Mouse (Mus musculus) stomach, embryonic 16.5 days (tissue): ENCODE measurements at regions not wholly inside any gene's neighbourhood (a gene's known extent, or its start where the extent isn't known, plus 50 kb on each side); places are given as distances from the start of the nearest gene placed in this dataset.

ENCODE experiments used
- ATAC-seq: fragments of 200-750 bp; cut with Nextera tagmentation; 2 replicates; pipeline ENCODE4 v1.8.0; 2017; ENCODE audit warnings: moderate number of reproducible peaks, moderate TSS enrichment; ENCODE audit not compliant: insufficient read depth, low FRiP score
- H3K27ac ChIP-seq: fragments of 300-500 bp; sonication (generic); 2 replicates; pipeline ENCODE4 v1.5.1; 2014; ENCODE audit warnings: low read length
- H3K27me3 ChIP-seq: fragments of 300-500 bp; sonication (generic); 2 replicates; pipeline ENCODE4 v1.6.1; 2014; ENCODE audit warnings: low read length, control low read depth, mixed read lengths; ENCODE audit not compliant: control insufficient read depth, insufficient read depth
- H3K36me3 ChIP-seq: fragments of 300-500 bp; sonication (generic); 2 replicates; pipeline ENCODE4 v1.6.1; 2014; ENCODE audit warnings: low read length; ENCODE audit not compliant: control insufficient read depth, insufficient read depth
- H3K4me1 ChIP-seq: fragments of 300-500 bp; sonication (generic); 2 replicates; pipeline ENCODE4 v1.6.1; 2014; ENCODE audit warnings: low read length, control low read depth, mixed read lengths; ENCODE audit not compliant: control insufficient read depth, insufficient read depth
- H3K4me2 ChIP-seq: fragments of 300-500 bp; sonication (generic); 2 replicates; pipeline ENCODE4 v1.6.1; 2014; ENCODE audit warnings: low read depth, low read length, mixed read lengths
- H3K4me3 ChIP-seq: fragments of 300-500 bp; sonication (generic); replicated peaks from 2 replicates; pipeline ENCODE4 v1.5.1; 2014; ENCODE audit warnings: mild to moderate bottlenecking, low read length
- H3K9ac ChIP-seq: fragments of 300-500 bp; sonication (generic); 2 replicates; pipeline ENCODE4 v1.6.1; 2014; ENCODE audit warnings: low read length
- H3K9me3 ChIP-seq: fragments of 300-500 bp; sonication (generic); replicated peaks from 2 replicates; pipeline ENCODE4 v1.6.1; 2016; ENCODE audit warnings: low read length, control low read depth; ENCODE audit not compliant: control insufficient read depth
- WGBS: fragments of 180-500 bp; shearing (Covaris S2); extraction: QIAGEN DNeasy Blood & Tissue Kit; methylation state at CpG from one replicate; pipeline ENCODE4 v1.1.7; 2014; 5-methylcytosine and 5-hydroxymethylcytosine counted together

DNA sequence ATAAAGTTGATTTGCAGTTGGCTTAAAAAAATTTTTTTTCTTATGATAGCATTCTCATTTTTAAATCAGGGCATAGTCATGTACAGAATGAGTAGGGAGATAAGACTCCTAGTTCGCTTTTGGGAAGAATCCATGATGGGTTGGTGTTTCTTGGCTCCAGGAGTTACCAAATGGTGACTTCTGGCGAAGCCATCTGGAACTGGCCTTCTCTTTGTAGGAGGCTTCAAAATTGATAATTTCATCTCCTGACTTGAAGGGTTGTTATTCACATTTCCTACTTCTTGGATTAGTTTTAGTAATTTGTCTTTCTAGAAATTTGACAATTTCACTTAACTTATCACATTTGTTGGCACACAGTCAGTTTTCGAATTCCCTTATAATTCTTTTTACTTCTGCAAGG, 218.5 kb upstream of the Gjb5 start:
- ATAC-seq: no peak
- 0 out of 2 replicates have a peak, but pooled peaks cover 5% of the 10 kb centered on the region for H3K9me3 ChIP-seq
- H3K4me2 ChIP-seq: no peak overlapping the region
- no peaks in the 10 kb centered on the region for H3K36me3 ChIP-seq
- no peaks in the 10 kb centered on the region for H3K4me1 ChIP-seq
- WGBS: 84% methylated on average over 3 of the region's 3 CpGs
- no peak overlapping the region for H3K9ac ChIP-seq
- H3K4me3 ChIP-seq: no peak overlapping the region
- H3K27ac ChIP-seq: no peak overlapping the region
- no peaks in the 10 kb centered on the region for H3K27me3 ChIP-seq

DNA sequence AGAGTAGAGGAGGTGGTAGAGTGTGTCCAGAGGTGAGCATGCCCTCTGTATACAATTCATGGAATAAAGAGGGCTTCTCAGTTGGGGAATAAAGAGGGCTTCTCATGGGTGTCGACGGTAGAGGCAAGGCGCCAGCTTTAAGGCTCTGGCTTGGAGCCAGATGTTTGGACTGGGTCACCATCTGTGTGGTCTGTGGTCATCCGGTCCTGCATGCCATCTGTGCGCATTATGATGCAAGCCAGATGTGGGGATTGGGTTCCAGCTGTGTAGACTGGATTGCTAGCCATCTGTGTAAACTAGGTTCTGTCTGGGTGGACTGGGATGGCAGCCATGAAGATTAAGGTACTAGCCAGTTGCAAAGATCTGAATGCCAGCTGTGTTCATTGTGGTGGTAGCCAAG, 204.6 kb upstream of the Gjb5 start:
- Histone ChIP-seq H3K4me2 (no peak overlapping the region), H3K27ac (no peak overlapping the region), H3K36me3 (no peaks in the 10 kb centered on the region), H3K9ac (no peak overlapping the region), H3K27me3 (no peaks in the 10 kb centered on the region), H3K4me1 (no peaks in the 10 kb centered on the region), H3K4me3 (no peak overlapping the region), H3K9me3 (no peaks in the 10 kb centered on the region)
- WGBS: 71% methylated on average over 5 of the region's 5 CpGs
- no peak; the same call in 1 of the 2 replicates for ATAC-seq

DNA sequence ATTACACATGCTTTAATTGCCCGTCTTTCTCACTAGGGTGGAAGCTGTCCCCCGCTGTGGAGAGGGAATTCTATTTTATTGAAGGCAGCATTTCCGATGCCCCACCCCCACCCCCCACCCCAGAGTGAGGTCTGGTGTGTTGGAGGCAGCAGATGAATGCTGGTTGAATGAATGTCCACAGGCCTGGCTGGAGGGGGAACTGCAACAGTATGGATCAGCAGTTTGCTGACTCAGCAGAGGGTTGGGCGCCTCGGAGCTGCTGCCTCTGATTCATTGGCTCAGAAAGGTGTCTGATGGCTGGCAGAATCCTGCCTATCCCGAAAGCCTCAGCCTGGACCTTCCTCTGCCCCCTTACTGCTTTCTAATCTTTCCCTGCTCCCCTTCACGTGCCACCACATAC, 200.6 kb upstream of the Gjb5 start:
- Histone ChIP-seq H3K27me3 (no peaks in the 10 kb centered on the region), H3K27ac (no peak overlapping the region), H3K4me2 (no peak overlapping the region), H3K4me3 (no peak overlapping the region), H3K36me3 (no peaks in the 10 kb centered on the region), H3K9ac (no peak overlapping the region), H3K9me3 (no peaks in the 10 kb centered on the region), H3K4me1 (no peaks in the 10 kb centered on the region)
- WGBS: 60% methylated on average over 7 of the region's 7 CpGs
- ATAC-seq: no peak

DNA sequence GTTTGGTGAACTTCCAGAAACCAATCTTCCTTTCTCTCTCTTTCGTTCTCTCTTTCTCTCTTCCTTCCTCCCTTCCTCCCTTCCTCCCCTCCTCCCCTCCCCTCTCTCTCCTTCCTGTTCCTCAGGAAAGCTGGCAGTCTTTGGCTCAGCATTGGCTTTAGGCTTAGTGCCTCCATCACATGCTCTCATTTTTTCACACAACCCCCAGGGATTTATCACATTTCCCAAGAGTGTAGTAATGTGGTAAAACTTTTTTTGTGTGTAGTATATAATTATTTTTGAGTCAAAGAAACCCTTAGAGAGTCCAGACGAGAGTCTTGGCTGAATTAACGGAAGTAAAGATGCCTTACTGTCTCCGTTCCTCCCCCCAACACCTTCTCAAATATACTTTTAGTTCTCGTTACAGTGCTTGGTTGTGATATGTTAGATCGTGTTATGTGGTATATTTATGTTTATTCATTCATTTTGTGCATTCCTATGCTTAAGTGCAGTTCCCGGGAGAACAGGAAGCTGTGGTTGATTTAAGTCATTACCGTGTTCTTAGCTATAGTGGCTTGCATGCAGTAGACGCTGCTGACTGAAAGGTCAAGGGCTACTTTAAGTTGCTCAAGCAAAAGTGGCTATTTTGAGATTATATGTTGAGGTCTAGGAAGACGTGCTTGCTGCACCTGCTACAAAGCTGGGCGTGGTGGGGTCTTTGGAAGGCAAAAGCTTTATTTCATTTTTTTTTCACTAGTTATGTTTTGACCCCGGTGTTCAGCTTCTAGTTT, 194.7 kb upstream of the Gjb5 start:
- Histone ChIP-seq H3K4me1 (no peaks in the 10 kb centered on the region), H3K27ac (no peak overlapping the region), H3K4me2 (no peak overlapping the region), H3K27me3 (no peaks in the 10 kb centered on the region), H3K4me3 (no peak overlapping the region), H3K9me3 (no peaks in the 10 kb centered on the region), H3K9ac (no peak overlapping the region), H3K36me3 (no peaks in the 10 kb centered on the region)
- 67% methylated on average over 12 of the region's 12 CpGs for WGBS
- no peak for ATAC-seq

DNA sequence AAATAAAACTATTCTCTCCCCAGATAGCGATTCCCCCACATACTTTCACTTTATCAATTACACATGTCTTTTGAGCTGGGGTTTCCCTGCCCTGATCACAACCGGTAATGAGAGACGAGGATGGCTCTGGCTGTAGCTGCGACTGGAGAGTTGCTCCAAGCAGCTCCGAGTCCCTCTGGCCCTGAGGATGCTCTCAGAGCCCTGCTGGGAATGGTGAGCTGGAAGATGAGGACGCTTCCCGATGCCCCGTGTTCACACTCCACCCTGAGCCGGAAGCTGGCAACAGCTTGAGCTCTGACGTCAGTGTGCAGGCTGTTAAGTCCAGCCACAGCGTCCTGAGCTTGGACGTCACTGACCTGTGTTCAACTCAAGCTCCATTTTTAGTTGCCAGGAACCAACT, 191.6 kb upstream of the Gjb5 start:
- Histone ChIP-seq H3K4me1 (no peaks in the 10 kb centered on the region), H3K27me3 (no peaks in the 10 kb centered on the region), H3K9ac (no peak overlapping the region), H3K9me3 (no peaks in the 10 kb centered on the region), H3K4me3 (peak overlapping the region; percentile 15), H3K4me2 (peak overlapping the region; percentile 31), H3K36me3 (no peaks in the 10 kb centered on the region), H3K27ac (no peak overlapping the region)
- ATAC-seq: no peak
- WGBS: 37% methylated on average over 12 of the region's 12 CpGs

DNA sequence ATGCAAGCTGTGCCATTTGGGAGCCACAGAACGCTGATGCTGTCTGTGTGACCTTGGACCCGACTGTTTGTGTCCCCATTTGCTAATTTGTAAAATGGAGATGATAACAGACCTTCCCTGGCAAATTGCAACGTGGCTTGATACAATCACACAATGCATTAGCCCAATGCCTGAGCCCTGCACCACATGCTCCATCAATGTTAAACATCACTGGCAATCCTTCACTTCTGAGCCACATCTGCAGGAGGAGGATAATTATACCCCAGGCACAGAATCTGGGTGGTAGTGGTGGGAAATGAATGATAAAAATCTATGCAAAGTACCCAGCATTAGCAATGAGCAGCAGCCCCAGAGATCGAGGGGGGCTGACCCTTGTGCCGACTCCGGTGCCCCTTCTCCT, 191.0 kb upstream of the Gjb5 start:
- Histone ChIP-seq H3K36me3 (no peaks in the 10 kb centered on the region), H3K9ac (no peak overlapping the region), H3K9me3 (no peaks in the 10 kb centered on the region), H3K4me1 (no peaks in the 10 kb centered on the region), H3K4me2 (no peak overlapping the region), H3K27ac (no peak overlapping the region), H3K4me3 (peak overlapping the region; percentile 15; the same call in 1 of the 2 replicates), H3K27me3 (no peaks in the 10 kb centered on the region)
- WGBS: 46% methylated on average over 6 of the region's 6 CpGs
- no peak for ATAC-seq

DNA sequence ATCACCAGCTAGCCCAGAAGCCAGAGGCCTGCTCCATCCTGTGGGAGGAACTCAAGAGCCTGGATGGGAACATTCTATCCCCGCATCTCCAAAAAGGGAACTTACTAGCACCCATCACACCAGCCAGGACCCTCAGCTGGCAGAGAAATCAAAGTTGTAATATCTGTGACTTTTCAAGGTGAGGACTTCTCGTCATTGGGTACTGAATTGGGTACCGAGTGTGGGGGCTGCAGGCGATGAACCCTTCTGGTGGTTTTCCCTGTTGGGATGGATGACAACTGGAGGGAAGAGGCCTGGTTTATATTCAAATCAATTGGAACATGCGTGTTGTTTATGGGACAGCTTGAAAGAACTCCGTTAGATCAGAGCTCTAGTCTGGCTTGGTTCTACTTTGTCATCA, 187.1 kb upstream of the Gjb5 start:
- no peak for ATAC-seq
- no peaks in the 10 kb centered on the region for H3K36me3 ChIP-seq
- no peak overlapping the region for H3K27ac ChIP-seq
- H3K4me2 ChIP-seq: no peak overlapping the region
- no peaks in the 10 kb centered on the region for H3K9me3 ChIP-seq
- H3K9ac ChIP-seq: no peak overlapping the region
- H3K4me3 ChIP-seq: no peak overlapping the region
- H3K27me3 ChIP-seq: no peaks in the 10 kb centered on the region
- 87% methylated on average over 6 of the region's 6 CpGs for WGBS
- H3K4me1 ChIP-seq: no peaks in the 10 kb centered on the region

DNA sequence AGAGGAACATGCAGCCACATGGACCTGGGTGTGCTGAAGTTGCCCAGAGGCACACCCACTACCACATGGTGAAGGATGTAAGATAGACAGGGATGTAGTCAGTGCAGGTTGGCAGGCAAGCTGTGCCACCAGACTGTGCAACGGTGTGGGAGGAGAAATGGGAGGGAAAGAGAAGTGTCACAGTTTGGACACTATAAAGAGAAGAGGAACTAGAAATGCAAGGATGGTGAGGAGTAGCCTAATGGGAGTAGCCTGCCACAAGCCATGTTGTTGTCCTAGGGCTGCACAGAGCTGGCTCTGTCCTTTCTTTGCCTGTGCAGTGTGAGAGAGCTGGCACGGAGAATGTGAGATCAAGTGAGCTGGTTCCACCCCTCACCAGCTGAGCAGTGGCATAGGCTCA, 185.3 kb upstream of the Gjb5 start:
- H3K36me3 ChIP-seq: no peaks in the 10 kb centered on the region
- no peak overlapping the region for H3K9ac ChIP-seq
- no peak overlapping the region for H3K27ac ChIP-seq
- H3K9me3 ChIP-seq: no peaks in the 10 kb centered on the region
- no peak overlapping the region for H3K4me3 ChIP-seq
- H3K27me3 ChIP-seq: no peaks in the 10 kb centered on the region
- no peaks in the 10 kb centered on the region for H3K4me1 ChIP-seq
- no peak overlapping the region for H3K4me2 ChIP-seq
- no peak for ATAC-seq
- WGBS: 91% methylated on average over 2 of the region's 2 CpGs

DNA sequence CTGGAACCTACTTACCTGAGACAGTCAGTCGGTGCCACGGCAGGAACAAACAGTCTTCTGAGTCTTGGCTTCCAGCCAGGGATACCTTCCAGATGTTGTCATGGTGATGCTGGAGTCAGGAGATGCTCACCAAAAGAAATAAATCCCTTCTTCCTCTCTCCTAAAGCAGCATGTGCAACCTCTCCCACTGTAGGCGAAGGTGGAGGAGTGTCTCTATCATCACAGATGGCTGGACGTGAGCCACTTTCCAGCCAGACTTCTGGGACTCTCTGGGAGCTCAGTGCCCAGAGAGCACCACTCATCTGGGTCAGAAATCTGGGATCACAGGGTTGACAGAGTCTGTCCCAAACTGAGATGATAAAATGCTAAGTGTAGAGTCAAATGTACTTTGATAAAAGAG, 184.8 kb upstream of the Gjb5 start:
- H3K27me3 ChIP-seq: no peaks in the 10 kb centered on the region
- no peaks in the 10 kb centered on the region for H3K9me3 ChIP-seq
- H3K4me1 ChIP-seq: no peaks in the 10 kb centered on the region
- ATAC-seq: no peak
- no peak overlapping the region for H3K9ac ChIP-seq
- WGBS: 60% methylated on average over 4 of the region's 4 CpGs
- H3K36me3 ChIP-seq: no peaks in the 10 kb centered on the region
- H3K27ac ChIP-seq: no peak overlapping the region
- no peak overlapping the region for H3K4me2 ChIP-seq
- H3K4me3 ChIP-seq: no peak overlapping the region
